In genomic region chr11:75677881-75678746, GRCm38 (mm10) we compare ENCODE assay signal across 8 mouse cellular contexts. TPM values are rescaled to one million over a fixed set of nuclear protein-coding genes. Genes with fewer than 3 reads are reported as not detected.
A peak's percentile ranks its signal among the peaks of the same experiment; 100 is the strongest.
DNase-seq lines count a peak whose midpoint lies in the region; ATAC-seq and TF ChIP-seq lines count a peak whose summit lies in the region.

No protein-coding gene starts in this region.

- intact Hi-C loops in heart, postnatal 14 days (cut with DNase I), result loop anchor here (1.0 to 2.0 kb wide), 2 partner anchors 17 to 21 kb away; no protein-coding TSS in a partner anchor

- peaks cover 33% of the 10 kb centered on the region for H3K79me2 ChIP-seq in MEL (ENCODE audit: control insufficient read depth, insufficient read depth, low read length, poor library complexity)

- ATAC-seq in heart, embryonic 14.5 days (ENCODE audit: insufficient number of reproducible peaks, insufficient read depth, low FRiP score, low read depth), result 0 out of 2 replicates have a peak, but pooled peaks have one; percentile 5
- ATAC-seq in heart, embryonic 16.5 days (replicated peaks; ENCODE audit: extremely low read depth, insufficient read depth, low FRiP score), result no peak

- peak overlapping the region; percentile 72 to 98 for H3K4me3 ChIP-seq in heart, embryonic 14.5 days (ENCODE audit: control insufficient read depth in 1 of 2, insufficient read depth in 1 of 2, low read depth in 1 of 2, low read length in 2 of 2)
- H3K4me3 ChIP-seq in MEL (ENCODE audit: control insufficient read depth in 1 of 2, insufficient read depth in 1 of 2, low read depth in 2 of 2, low read length in 2 of 2), result peak overlapping the region; percentile 56 to 71
- H3K4me3 ChIP-seq in heart, embryonic 16.5 days (ENCODE audit: low read length), result peak overlapping the region; percentile 99
- H3K4me3 ChIP-seq in midbrain, embryonic 10.5 days, result peak overlapping the region; percentile 96

- H3K9ac ChIP-seq in heart, embryonic 14.5 days (ENCODE audit: low read length), result peak overlapping the region; percentile 99
- peak overlapping the region; percentile 41 for H3K9ac ChIP-seq in MEL (ENCODE audit: control insufficient read depth, low read depth, low read length, poor library complexity, severe bottlenecking)
- H3K9ac ChIP-seq in heart, embryonic 16.5 days (ENCODE audit: low read length), result peak overlapping the region; percentile 66

- TF ChIP-seq RAD21 in MEL (IDR thresholded peaks at IDR 0.05; ENCODE audit: low read depth, low read length), result no peak

- peak overlapping the region; percentile 49 to 97 for H3K27ac ChIP-seq in heart, embryonic 14.5 days (replicated peaks in 1 of 2; ENCODE audit: control insufficient read depth in 1 of 2, insufficient read depth in 1 of 2, low read depth in 2 of 2, low read length in 2 of 2)
- peak overlapping the region; percentile 78 for H3K27ac ChIP-seq in MEL (ENCODE audit: control insufficient read depth, low read depth, low read length)
- peak overlapping the region; percentile 56 for H3K27ac ChIP-seq in heart, embryonic 16.5 days (ENCODE audit: low read length)
- no peak overlapping the region for H3K27ac ChIP-seq in midbrain, embryonic 10.5 days (replicated peaks)

- peaks cover 18% of the 10 kb centered on the region for H3K36me3 ChIP-seq in heart, embryonic 14.5 days (ENCODE audit: control insufficient read depth, insufficient read depth, low read length)
- H3K36me3 ChIP-seq in MEL (ENCODE audit: control insufficient read depth in 1 of 2, insufficient read depth in 2 of 2, low read length in 2 of 2), result peaks cover 9 to 24% of the 10 kb centered on the region in 2 experiments
- peaks cover under 1% of the 10 kb centered on the region; the same call in 1 of the 2 replicates for H3K36me3 ChIP-seq in heart, embryonic 16.5 days (ENCODE audit: control insufficient read depth, insufficient read depth)
- H3K36me3 ChIP-seq in midbrain, embryonic 10.5 days, result peaks cover 20% of the 10 kb centered on the region

- peaks cover 3 to 17% of the 10 kb centered on the region in 2 experiments for H3K4me1 ChIP-seq in heart, embryonic 14.5 days (ENCODE audit: control insufficient read depth in 2 of 2, insufficient read depth in 2 of 2, low read length in 2 of 2)
- peaks cover 9 to 14% of the 10 kb centered on the region in 2 experiments for H3K4me1 ChIP-seq in MEL (ENCODE audit: control insufficient read depth in 1 of 2, insufficient read depth in 2 of 2, low read length in 2 of 2)
- peaks cover 20% of the 10 kb centered on the region for H3K4me1 ChIP-seq in heart, embryonic 16.5 days (ENCODE audit: control insufficient read depth, insufficient read depth, low read length)
- H3K4me1 ChIP-seq in midbrain, embryonic 10.5 days, result peaks cover 22% of the 10 kb centered on the region

- H3K9me3 ChIP-seq in heart, embryonic 14.5 days (ENCODE audit: control insufficient read depth, low read length), result no peaks in the 10 kb centered on the region
- H3K9me3 ChIP-seq in MEL (replicated peaks; ENCODE audit: insufficient read depth, low read length), result no peaks in the 10 kb centered on the region
- H3K9me3 ChIP-seq in heart, embryonic 16.5 days (replicated peaks; ENCODE audit: control insufficient read depth, low read length), result no peaks in the 10 kb centered on the region
- no peaks in the 10 kb centered on the region for H3K9me3 ChIP-seq in midbrain, embryonic 10.5 days (replicated peaks)

- TF ChIP-seq EP300 in MEL (IDR thresholded peaks at IDR 0.05; ENCODE audit: low read depth in 1 of 2, low read length in 2 of 2), result no peak

- peak overlapping the region; percentile 70 for H3K4me2 ChIP-seq in heart, embryonic 14.5 days (ENCODE audit: low read length)
- H3K4me2 ChIP-seq in heart, embryonic 16.5 days (ENCODE audit: low read depth, low read length), result peak overlapping the region; percentile 69

- no peak for DNase-seq in heart, postnatal 14 days
- DNase-seq in MEL (ENCODE audit: low read depth, low spot score), result peak; percentile 49
- no peak for DNase-seq in midbrain, embryonic 10.5 days (ENCODE audit: low spot score)
- DNase-seq in left cerebral cortex, adult 8-10 months (ENCODE audit: low spot score in 2 of 2), result no peak
- no peak for DNase-seq in embryo, embryonic 11 days
- DNase-seq in right cerebral cortex, postnatal 36 days (ENCODE audit: low spot score in 2 of 2), result no peak

- WGBS in heart, embryonic 14.5 days, result 74% methylated on average over 3 of the region's 3 CpGs
- WGBS in heart, embryonic 16.5 days, result 84% methylated on average over 3 of the region's 3 CpGs
- WGBS in midbrain, embryonic 10.5 days, result 91% methylated on average over 3 of the region's 3 CpGs

- no peak for TF ChIP-seq CTCF in MEL (IDR thresholded peaks at IDR 0.05 in 2 of 3, conservative IDR thresholded peaks at IDR 0.05 in 1 of 3; ENCODE audit: control insufficient read depth in 1 of 3, insufficient read depth in 1 of 3, low read depth in 2 of 3, low read length in 3 of 3, poor library complexity in 1 of 3, severe bottlenecking in 1 of 3)

- H3K27me3 ChIP-seq in heart, embryonic 14.5 days (ENCODE audit: control insufficient read depth, insufficient read depth, low read length), result no peaks in the 10 kb centered on the region
- H3K27me3 ChIP-seq in MEL (ENCODE audit: control insufficient read depth in 1 of 2, insufficient read depth in 2 of 2, low read length in 2 of 2), result no peaks in the 10 kb centered on the region
- no peaks in the 10 kb centered on the region for H3K27me3 ChIP-seq in heart, embryonic 16.5 days (ENCODE audit: control insufficient read depth, insufficient read depth, low read length)
- no peaks in the 10 kb centered on the region for H3K27me3 ChIP-seq in midbrain, embryonic 10.5 days (ENCODE audit: low read depth, poor library complexity, severe bottlenecking)

- no peak for TF ChIP-seq POLR2A in MEL (IDR thresholded peaks at IDR 0.05; ENCODE audit: control insufficient read depth in 1 of 2, insufficient read depth in 1 of 2, low read depth in 1 of 2, low read length in 2 of 2, poor library complexity in 1 of 2)

TF ChIP-seq in MEL, 35 proteins besides CTCF, POLR2A, EP300 and RAD21 (continues in another document):
- TF ChIP-seq MAZ (IDR thresholded peaks at IDR 0.05; ENCODE audit: low read depth, low read length) (no peak), POLR2AphosphoS2 (IDR thresholded peaks at IDR 0.05; ENCODE audit: low read length) (no peak), BHLHE40 (IDR thresholded peaks at IDR 0.05; ENCODE audit: borderline replicate concordance, low read depth, low read length) (no peak), CHD1 (IDR thresholded peaks at IDR 0.05; ENCODE audit: low read depth, low read length) (no peak), HCFC1 (IDR thresholded peaks at IDR 0.05; ENCODE audit: low read depth, low read length) (no peak), GATA1 (IDR thresholded peaks at IDR 0.05; ENCODE audit: low read depth, low read length) (no peak), ETS1 (IDR thresholded peaks at IDR 0.05; ENCODE audit: low read depth, low read length) (no peak), NELFE (IDR thresholded peaks at IDR 0.05; ENCODE audit: low read depth, low read length) (no peak), RCOR1 (IDR thresholded peaks at IDR 0.05; ENCODE audit: low read depth, low read length) (no peak), TBP (IDR thresholded peaks at IDR 0.05; ENCODE audit: low read depth, low read length) (peak; percentile 72), MYC (IDR thresholded peaks at IDR 0.05; ENCODE audit: low read depth, low read length) (no peak), NRF1 (IDR thresholded peaks at IDR 0.05; ENCODE audit: insufficient read depth, low read depth, low read length, poor library complexity, severe bottlenecking) (no peak)

RNA-seq across cellular contexts. Expression of gene Crk, which starts 0.9 kb away (rescaled TPM):
- 86.0 and 88.2 TPM in 2 replicates for polyA plus RNA-seq in heart, embryonic 14.5 days (2014; fragmentation: Nextera tagmentation; extraction: Ambion mirVana)
- total RNA-seq in heart, postnatal 14 days (2021), result 10 to 100 TPM; 91.1 to 94.4 TPM
- 68.0 and 68.4 TPM in 2 replicates for total RNA-seq in MEL (2012; rRNA removed)
- 10 to 100 TPM; 33.8 to 66.2 TPM for polyA plus RNA-seq in MEL (2012; ENCODE audit: insufficient read depth in 1 of 2, insufficient read length in 2 of 2, low read depth in 1 of 2, low replicate concordance in 2 of 2, missing spikeins in 1 of 2)
- 99.6 and 101 TPM in 2 replicates for polyA plus RNA-seq in heart, embryonic 16.5 days (2015; fragmentation: Nextera tagmentation; extraction: Ambion mirVana)
- 127 and 133 TPM in 2 replicates for polyA plus RNA-seq in midbrain, embryonic 10.5 days (2016; fragmentation: Nextera tagmentation; extraction: Ambion mirVana)
- total RNA-seq in left cerebral cortex, adult 8-10 months (2022), result 100 to 1,000 TPM; 108 to 117 (median 112) TPM

RNA-seq across cellular contexts. Expression of gene Myo1c, which starts 27.8 kb away (rescaled TPM):
- polyA plus RNA-seq in heart, embryonic 14.5 days (2014; fragmentation: Nextera tagmentation; extraction: Ambion mirVana), result 47.5 and 49.6 TPM in 2 replicates
- 100 to 1,000 TPM; 136 to 143 TPM for total RNA-seq in heart, postnatal 14 days (2021)
- 27.0 and 33.2 TPM in 2 replicates for total RNA-seq in MEL (2012; rRNA removed)
- 10 to 100 TPM in 1 of 2 experiments, not detected in 1; 45.6 TPM for polyA plus RNA-seq in MEL (2012; ENCODE audit: insufficient read depth in 1 of 2, insufficient read length in 2 of 2, low read depth in 1 of 2, low replicate concordance in 2 of 2, missing spikeins in 1 of 2)
- polyA plus RNA-seq in heart, embryonic 16.5 days (2015; fragmentation: Nextera tagmentation; extraction: Ambion mirVana), result 72.4 and 83.8 TPM in 2 replicates
- polyA plus RNA-seq in midbrain, embryonic 10.5 days (2016; fragmentation: Nextera tagmentation; extraction: Ambion mirVana), result 16.4 and 19.3 TPM in 2 replicates
- total RNA-seq in left cerebral cortex, adult 8-10 months (2022), result 10 to 100 TPM; 18.2 to 27.0 (median 21.2) TPM

RNA-seq across cellular contexts. Expression of gene Inpp5k, which starts 47.3 kb away (rescaled TPM):
- polyA plus RNA-seq in heart, embryonic 14.5 days (2014; fragmentation: Nextera tagmentation; extraction: Ambion mirVana), result 29.4 and 30.7 TPM in 2 replicates
- total RNA-seq in heart, postnatal 14 days (2021), result 10 to 100 TPM; 32.7 to 32.8 TPM
- 15.2 and 16.4 TPM in 2 replicates for total RNA-seq in MEL (2012; rRNA removed)
- 10 to 100 TPM in 1 of 2 experiments, not detected in 1; 28.7 TPM for polyA plus RNA-seq in MEL (2012; ENCODE audit: insufficient read depth in 1 of 2, insufficient read length in 2 of 2, low read depth in 1 of 2, low replicate concordance in 2 of 2, missing spikeins in 1 of 2)
- 29.1 and 31.1 TPM in 2 replicates for polyA plus RNA-seq in heart, embryonic 16.5 days (2015; fragmentation: Nextera tagmentation; extraction: Ambion mirVana)
- 19.6 and 23.8 TPM in 2 replicates for polyA plus RNA-seq in midbrain, embryonic 10.5 days (2016; fragmentation: Nextera tagmentation; extraction: Ambion mirVana)
- total RNA-seq in left cerebral cortex, adult 8-10 months (2022), result 10 to 100 TPM; 41.3 to 43.5 (median 42.5) TPM

RNA-seq across cellular contexts. Expression of gene Ywhae, which starts 54.6 kb away (rescaled TPM):
- 712 and 732 TPM in 2 replicates for polyA plus RNA-seq in heart, embryonic 14.5 days (2014; fragmentation: Nextera tagmentation; extraction: Ambion mirVana)
- 100 to 1,000 TPM; 534 to 594 TPM for total RNA-seq in heart, postnatal 14 days (2021)
- total RNA-seq in MEL (2012; rRNA removed), result 303 and 356 TPM in 2 replicates
- polyA plus RNA-seq in MEL (2012; ENCODE audit: insufficient read depth in 1 of 2, insufficient read length in 2 of 2, low read depth in 1 of 2, low replicate concordance in 2 of 2, missing spikeins in 1 of 2), result 100 to 1,000 TPM; 755 to 855 TPM
- polyA plus RNA-seq in heart, embryonic 16.5 days (2015; fragmentation: Nextera tagmentation; extraction: Ambion mirVana), result 646 and 689 TPM in 2 replicates
- polyA plus RNA-seq in midbrain, embryonic 10.5 days (2016; fragmentation: Nextera tagmentation; extraction: Ambion mirVana), result 1,400 and 1,401 TPM in 2 replicates
- total RNA-seq in left cerebral cortex, adult 8-10 months (2022), result 1,000 to 10,000 TPM; 1,072 to 1,190 (median 1,127) TPM

Comparison
In these comparisons a context has a peak if more than half of its experiments do, and no peak if none do; other contexts are left out.
1. H3K9ac ChIP-seq: peak in every context shown above with its lines; median percentile 99 in heart, embryonic 14.5 days; 66 in heart, embryonic 16.5 days; 41 in MEL.